Mouse (Mus musculus) right cerebral cortex, adult 18-20 months (tissue): Measurements from ENCODE around the gene Ggt6.
"Not testable (repeated sequence)": the region's sequence is repeated elsewhere in the genome, so short reads cannot be mapped to it uniquely, and the experiment has no call there.

Source experiments
- DNase-seq: peaks from one replicate; pipeline ENCODE4 v3.0.0; 2022; ENCODE audit warnings: mixed read lengths

Gene Ggt6

GRCm38 (mm10) chr11:72411093-72411921 lies 24.0 kb upstream of the Ggt6 start, which contains the start of gene Smtnl2:
Gene Smtnl2 (minus strand): TSS chr11:72411713.
- DNase-seq, result peak; percentile 42

DNA sequence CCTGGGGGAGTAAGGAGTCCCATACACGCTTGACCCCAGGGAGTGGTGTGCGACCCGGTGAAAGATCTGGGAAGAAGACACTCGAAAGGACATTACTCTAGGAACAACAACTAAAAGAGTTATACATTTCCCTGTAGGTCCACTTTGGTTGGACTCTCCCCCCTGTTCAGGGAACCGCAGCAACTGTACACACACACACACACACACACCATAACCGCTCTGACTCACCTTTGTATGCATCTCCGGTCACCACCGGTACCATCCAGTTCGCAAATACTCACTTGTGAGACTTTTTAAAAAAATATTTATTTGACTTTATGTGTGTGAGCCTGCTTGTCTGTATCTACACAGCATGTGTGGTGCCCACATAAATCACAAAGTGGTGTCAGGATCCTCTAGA lies 23.4 kb upstream of the Ggt6 start:
- DNase-seq, result no peak

DNA sequence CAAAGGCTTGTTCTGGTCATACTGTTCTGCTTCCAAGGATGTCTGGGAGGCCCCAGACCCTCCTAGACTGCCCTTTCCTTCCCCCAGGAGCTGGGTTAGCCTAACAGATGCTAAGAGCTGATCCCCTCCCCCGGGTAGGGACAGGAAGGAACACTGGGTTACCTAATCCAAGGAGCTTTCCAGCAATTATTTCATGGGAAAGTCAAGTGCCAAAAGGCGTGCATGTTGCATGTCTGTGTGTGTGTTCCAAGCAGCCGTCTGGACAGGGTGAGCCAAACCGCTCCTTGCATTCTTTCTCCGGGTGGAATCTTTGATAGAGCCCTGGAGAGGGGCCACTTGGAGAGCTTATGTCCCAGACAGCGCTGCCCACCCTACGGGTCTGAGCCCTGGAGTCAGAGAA lies 22.3 kb upstream of the Ggt6 start:
- no peak for DNase-seq

DNA sequence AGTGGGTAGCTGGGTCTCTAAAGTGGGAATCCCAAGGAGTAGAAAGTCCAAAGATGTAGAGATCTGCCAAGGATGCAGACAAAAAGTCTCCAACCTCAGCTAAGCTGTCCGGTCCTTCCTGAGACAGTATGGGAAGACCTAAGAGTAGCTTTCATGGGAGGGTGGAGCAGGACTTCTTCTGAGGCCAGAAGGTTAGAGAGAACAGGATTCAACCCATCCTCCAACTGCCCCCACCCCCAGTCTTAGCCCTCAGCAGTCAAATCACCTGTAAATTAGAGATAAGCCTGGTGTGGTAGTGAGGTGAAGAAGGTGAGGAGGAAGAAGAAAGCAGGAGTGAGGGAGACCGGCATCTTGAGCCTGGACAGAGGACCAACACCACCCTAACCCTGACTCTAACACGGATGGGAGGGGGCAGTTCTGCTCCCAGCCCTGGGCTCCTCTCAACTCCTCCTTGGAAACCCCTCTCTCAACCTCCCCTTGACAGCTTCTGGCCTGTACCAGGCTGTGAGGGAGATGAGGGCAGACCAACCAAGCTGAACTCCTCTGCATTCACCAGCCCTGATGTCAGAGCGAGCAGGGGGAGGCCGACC lies 21.6 kb upstream of the Ggt6 start:
- DNase-seq, result no peak

DNA sequence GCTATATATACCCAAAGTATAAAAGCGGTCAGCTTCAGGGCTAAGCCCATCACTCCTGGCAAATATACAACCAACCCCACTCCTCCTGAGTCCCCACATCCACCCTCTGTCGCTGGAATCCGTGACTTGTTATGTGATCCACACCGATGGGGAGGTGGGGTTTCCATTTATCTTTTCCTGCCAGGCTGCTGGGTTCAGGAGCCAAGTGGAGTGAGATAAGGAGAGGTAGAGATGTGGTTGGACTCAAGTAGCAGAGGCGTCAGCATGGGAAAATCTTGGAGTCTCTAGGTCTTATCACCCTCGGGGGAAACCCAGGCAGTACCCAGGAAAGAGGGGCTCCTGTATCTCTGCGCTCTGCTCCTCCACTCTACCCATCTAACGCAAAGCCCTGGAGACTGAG lies 20.2 kb upstream of the Ggt6 start:
- DNase-seq, result no peak

DNA sequence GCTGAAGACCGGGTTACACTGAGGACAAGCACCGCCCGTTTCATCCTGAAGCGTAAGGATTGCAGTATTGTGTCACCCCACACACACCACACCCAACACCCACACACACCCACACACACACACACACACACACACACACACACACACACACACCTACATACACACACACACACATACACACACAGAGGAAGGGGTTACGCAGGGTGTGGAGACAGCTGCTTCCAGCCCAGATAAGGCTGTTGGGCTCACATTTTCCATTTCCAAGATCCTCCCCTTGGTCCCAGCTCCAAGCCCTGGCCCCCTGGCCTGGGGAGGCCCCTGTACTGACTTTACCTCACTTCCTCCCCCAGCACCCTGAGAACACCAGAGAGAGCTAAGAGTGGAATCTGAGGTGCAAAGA lies 18.7 kb upstream of the Ggt6 start:
- DNase-seq, result no peak

DNA sequence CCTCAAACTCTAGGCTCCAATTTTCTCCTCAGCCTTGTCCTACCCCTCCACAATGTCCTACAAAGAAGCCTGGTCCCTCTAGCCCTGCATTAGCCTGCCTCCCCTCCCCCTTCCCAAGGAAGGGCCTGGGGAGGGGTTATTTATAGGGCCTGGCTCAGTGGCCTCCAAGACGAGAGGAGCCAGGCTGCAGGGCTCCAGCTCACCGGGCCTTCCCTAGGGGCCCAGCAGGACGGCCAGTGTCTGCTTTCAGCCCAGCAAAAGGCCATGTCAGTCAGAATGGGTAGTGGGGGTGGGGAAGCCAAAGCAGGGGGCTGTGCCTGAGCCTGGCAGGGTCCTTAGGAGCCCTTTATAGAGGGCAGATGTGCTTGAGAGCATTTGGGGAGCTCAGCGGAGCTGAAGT lies 17.9 kb upstream of the Ggt6 start:
- no peak for DNase-seq

GRCm38 (mm10) chr11:72418227-72418626 lies 17.1 kb upstream of the Ggt6 start:
- DNase-seq, result no peak

GRCm38 (mm10) chr11:72419006-72419405 lies 16.3 kb upstream of the Ggt6 start:
- DNase-seq, result no peak

DNA sequence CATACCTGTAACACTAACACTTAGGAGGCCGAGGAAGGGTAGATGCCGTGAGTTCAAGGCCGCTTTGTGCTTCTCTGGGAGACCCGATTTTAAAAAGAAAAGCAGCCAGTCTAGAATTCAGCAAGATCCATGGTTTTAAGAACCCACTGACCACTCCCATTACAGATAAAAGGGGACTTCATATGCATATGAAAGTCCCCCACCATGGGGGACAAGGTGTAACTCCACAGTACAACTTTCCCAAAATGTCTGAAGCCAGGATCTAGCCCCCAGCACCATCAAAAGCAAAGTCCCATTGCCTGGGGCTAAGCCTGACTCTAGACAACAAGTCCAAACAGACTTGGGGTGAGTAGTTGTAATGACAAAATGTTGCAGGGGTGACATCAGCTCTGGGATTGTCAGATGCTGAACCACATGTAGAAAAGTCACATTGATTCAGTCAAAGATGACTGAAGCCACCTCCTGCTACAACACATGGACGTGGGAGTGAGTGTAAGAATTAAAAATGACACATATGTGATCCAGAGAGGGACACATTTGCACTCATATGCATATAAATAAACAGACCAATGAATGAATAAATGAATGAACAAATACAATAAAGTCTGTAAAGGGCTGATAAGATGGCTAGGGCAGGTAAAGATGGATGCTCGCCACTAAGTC lies 14.7 kb upstream of the Ggt6 start:
- DNase-seq, result no peak

GRCm38 (mm10) chr11:72421518-72422278 lies 13.6 kb upstream of the Ggt6 start:
- no peak for DNase-seq

DNA sequence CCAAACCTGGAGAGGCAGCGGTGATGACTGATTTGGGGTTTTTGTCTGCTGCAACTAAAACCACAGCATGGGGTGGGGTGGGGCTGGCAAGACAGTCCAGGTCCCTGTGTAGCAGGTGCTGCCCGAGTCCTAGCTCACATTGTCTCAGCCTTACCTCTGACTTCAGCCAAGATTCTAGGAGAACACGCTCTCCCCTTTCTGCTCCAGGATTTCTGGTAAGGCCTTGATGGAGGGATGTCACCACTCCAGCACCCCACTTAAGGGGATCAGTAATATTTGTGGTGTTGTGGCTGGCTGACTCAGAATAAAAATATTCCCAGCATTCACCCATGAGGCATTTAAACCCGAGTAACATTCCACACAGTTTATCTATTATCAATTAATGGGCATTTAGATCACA lies 11.6 kb upstream of the Ggt6 start:
- DNase-seq, result no peak

DNA sequence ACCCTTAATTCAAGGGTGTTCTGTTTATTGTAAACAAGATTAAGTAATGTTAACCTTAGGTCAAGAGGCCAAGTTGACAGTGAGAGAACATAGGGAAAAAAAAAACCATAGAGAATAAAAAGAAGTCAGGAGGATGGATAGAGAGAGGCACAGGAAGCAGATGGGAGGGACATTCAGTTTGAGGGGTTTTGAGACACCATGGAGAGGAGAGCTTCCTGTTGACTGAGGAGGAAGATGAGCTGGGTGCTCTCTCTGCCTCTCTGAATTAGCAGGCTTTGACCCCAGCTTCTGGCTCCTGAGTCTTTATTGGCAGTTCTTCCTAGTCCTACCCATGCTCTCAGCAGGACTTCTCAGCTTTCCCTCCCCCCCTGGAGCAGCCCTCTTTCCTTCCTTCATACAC lies 10.1 kb upstream of the Ggt6 start:
- DNase-seq, result no peak

- DNase-seq, result no peak
These were observed 8.4 kb upstream of the Ggt6 start for GRCm38 (mm10) chr11:72426884-72427283.

DNA sequence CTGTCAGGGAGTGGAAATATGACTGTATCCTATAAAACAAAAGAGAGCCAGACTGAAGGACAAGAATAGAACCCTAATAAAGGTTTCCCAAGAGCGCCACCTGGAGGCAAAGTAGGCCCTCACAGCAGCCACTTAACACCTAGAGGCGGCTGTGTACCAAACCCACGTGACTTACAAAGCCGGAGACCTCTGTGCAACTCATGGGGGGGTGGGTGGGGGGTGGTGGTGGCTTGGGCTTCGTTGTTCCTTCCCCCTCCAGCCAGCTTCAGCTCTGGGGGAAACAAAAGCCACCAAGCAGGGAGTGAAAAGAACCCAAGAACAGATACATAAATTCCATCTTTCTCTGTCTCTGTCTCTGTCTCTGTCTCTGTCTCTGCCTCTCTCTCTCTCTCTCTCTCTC lies 6.6 kb upstream of the Ggt6 start:
- DNase-seq, result peak; percentile 60

DNA sequence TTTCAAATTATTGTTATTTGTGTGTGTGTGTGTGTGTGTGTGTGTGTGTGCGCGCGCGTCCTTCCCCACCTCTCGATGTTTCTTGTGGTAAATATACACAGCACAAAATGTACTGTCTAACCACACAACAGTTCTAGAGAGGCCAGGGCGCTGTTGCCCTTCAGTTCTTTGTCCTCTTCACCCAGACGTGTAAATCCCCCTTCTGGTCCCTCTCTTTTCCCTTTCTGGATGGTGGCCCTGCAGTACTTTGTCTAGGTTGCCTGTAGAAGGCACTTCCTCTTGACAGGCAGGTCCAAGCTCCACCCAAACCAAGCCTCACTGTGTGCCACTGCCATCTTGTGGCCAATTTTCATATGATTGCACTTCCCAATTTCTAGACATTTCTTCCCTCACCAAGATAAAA lies 6.0 kb upstream of the Ggt6 start:
- peak; percentile 77 for DNase-seq

GRCm38 (mm10) chr11:72430311-72431068 lies 4.8 kb upstream of the Ggt6 start:
- DNase-seq, result not testable (repeated sequence)

DNA sequence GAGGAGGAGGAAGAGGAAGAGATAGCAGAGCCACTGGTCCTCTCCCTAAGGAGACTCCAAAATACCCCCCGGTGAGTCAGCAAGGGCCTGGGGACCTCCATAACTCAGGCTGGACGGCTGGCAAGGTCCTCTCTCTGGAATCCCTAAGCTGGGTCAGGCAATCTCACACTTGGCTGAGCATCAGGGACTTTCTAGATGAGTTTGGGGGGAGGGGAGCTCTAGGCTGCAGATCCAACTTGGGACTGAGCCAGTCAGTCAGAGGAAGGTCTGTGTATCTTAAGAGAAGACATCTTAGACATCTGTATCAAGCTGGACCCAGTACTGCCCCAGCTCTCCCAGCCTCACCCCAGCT lies 344 bp downstream of the Ggt6 start:
- DNase-seq, result no peak

GRCm38 (mm10) chr11:72436271-72436670 lies 945 bp downstream of the Ggt6 start:
- DNase-seq, result no peak

DNA sequence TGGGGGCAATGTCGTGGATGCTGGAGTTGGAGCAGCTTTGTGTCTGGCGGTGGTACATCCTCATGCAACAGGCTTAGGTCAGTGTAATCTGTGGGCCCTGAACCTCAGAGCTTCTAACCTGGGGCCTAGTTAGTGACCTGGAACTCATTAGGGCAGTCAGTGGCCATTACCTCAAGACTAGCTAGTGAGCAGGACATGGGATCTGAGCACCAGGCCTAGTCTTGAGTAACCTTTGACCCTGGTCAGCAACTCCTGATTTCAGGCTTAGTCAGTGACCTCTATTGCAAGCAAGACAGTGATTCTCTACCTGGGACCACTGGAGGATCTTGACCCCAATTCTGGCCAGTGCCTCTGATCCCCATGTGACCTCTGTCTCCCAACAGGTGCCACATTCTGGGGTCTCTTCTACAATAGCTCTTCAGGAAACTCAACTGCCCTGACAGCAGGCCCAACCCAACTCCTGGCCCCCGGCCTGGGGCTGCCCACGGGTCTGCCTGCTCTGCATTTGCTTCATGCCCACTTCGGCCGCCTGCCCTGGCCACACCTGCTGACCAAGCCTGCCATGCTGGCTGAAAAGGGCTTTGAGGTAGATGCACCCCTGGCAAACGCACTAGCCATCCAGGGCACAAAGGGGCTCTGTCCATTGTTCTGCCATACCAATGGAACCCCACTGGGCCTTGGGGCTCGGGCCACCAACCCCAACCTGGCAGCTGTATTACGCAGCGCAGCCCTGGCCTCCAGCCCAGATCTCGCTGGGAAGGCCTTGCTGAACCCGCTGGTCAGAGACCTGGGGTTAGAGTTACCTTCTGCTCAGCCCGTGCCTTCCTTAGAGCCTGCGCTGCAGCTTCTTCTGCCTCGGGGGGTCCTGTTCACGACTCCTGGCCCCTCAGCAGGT lies 1.7 kb downstream of the Ggt6 start:
- no peak for DNase-seq

DNA sequence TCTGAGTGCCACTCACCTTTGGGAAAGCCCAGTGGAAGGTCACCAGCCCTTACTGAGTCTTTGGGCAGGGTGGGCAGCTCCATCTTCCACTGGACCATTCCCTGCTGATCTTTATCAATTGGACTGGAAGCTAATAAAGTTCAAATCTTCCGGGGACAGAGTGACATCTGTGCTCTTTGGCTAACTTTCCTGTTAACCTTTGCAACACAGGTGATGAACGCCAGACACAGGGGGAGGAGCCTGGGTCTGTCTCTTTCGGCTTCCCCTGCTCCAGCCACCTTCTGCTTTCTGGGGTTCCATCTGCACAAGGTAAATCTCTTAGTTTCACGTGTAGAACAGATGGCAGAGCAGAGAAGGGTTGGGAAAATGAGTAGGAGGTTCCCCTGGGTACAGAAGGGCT lies 3.1 kb downstream of the Ggt6 start:
- no peak for DNase-seq

- not testable (repeated sequence) for DNase-seq
These were observed 5.3 kb downstream of the Ggt6 start for GRCm38 (mm10) chr11:72440597-72440964.
